Mouse (Mus musculus) kidney, adult 2 months (tissue): ENCODE measurements at regions not wholly inside any gene's neighbourhood (a gene's known extent, or its start where the extent isn't known, plus 50 kb on each side); places are given as distances from the start of the nearest gene placed in this dataset.
A peak's percentile ranks its signal among the peaks of the same experiment; 100 is the strongest.

Experiments used
- DNase-seq: peaks from one replicate; pipeline ENCODE4 v3.0.0; 2021
- H3K27ac ChIP-seq: fragments of 200-500 bp; 2 replicates; pipeline ENCODE4 v1.5.1; 2012; ENCODE audit warnings: low read depth, low read length, control low read depth, inconsistent platforms; ENCODE audit not compliant: insufficient read depth
- H3K27me3 ChIP-seq: fragments of 200-500 bp; replicated peaks from 2 replicates; pipeline ENCODE4 v1.6.1; 2012; ENCODE audit warnings: mild to moderate bottlenecking, moderate library complexity, low read length, inconsistent platforms; ENCODE audit not compliant: control insufficient read depth, insufficient read depth
- H3K36me3 ChIP-seq: fragments of 200-500 bp; 2 replicates; pipeline ENCODE4 v1.6.1; 2012; ENCODE audit warnings: mild to moderate bottlenecking, moderate library complexity, low read length, inconsistent platforms; ENCODE audit not compliant: control insufficient read depth, insufficient read depth
- H3K4me1 ChIP-seq: fragments of 200-500 bp; 2 replicates; pipeline ENCODE4 v1.6.1; 2011; ENCODE audit warnings: low read length; ENCODE audit not compliant: control insufficient read depth, insufficient read depth
- H3K4me3 ChIP-seq: fragments of 200-500 bp; 2 replicates; pipeline ENCODE4 v1.5.1; 2011; ENCODE audit warnings: mild to moderate bottlenecking, low read depth, low read length, control low read depth; ENCODE audit not compliant: insufficient read depth
- CTCF ChIP-seq: fragments of 200-500 bp; conservative IDR thresholded peaks from 2 replicates; pipeline ENCODE4 v1.5.1; 2011; ENCODE audit warnings: low read depth, mild to moderate bottlenecking, control low read depth, low read length, moderate library complexity, mixed read lengths; ENCODE audit not compliant: insufficient read depth, insufficient read length
- POLR2A ChIP-seq: fragments of 200-500 bp; IDR thresholded peaks from one replicate; pipeline ENCODE4 v1.6.1; 2011; ENCODE audit warnings: low read depth, low read length, control low read depth
- WGBS: fragments of 180-500 bp; shearing (Covaris S2); methylation state at CpG from one replicate; pipeline ENCODE4 v1.1.7; 2018; 5-methylcytosine and 5-hydroxymethylcytosine counted together

- DNase-seq: peak; percentile 46
- Histone ChIP-seq H3K4me3 (no peak overlapping the region), H3K4me1 (no peaks in the 10 kb centered on the region), H3K27me3 (no peaks in the 10 kb centered on the region), H3K36me3 (no peaks in the 10 kb centered on the region), H3K27ac (no peak overlapping the region)
- WGBS: 35% methylated on average over 3 of the region's 3 CpGs
- no peak for TF ChIP-seq CTCF
These were observed 69.8 kb upstream of the Plcl2 start for GRCm38 (mm10) chr17:50439365-50439764.

GRCm38 (mm10) chr17:50442062-50442461 lies 67.1 kb upstream of the Plcl2 start:
- no peak for DNase-seq
- no peaks in the 10 kb centered on the region for H3K27me3 ChIP-seq
- no peak for TF ChIP-seq POLR2A
- no peak overlapping the region for H3K4me3 ChIP-seq
- WGBS: 91% methylated on average over 5 of the region's 5 CpGs
- no peaks in the 10 kb centered on the region for H3K36me3 ChIP-seq
- no peak overlapping the region for H3K27ac ChIP-seq
- H3K4me1 ChIP-seq: no peaks in the 10 kb centered on the region

GRCm38 (mm10) chr17:50442905-50443304 lies 66.3 kb upstream of the Plcl2 start:
- Histone ChIP-seq H3K36me3 (no peaks in the 10 kb centered on the region), H3K27me3 (no peaks in the 10 kb centered on the region), H3K27ac (no peak overlapping the region), H3K4me3 (no peak overlapping the region), H3K4me1 (no peaks in the 10 kb centered on the region)
- no peak for DNase-seq
- 86% methylated on average over 6 of the region's 6 CpGs for WGBS
- TF ChIP-seq CTCF (no peak), POLR2A (no peak)

GRCm38 (mm10) chr17:50443376-50444022 lies 65.7 kb upstream of the Plcl2 start:
- 75% methylated on average over 6 of the region's 6 CpGs for WGBS
- Histone ChIP-seq H3K36me3 (no peaks in the 10 kb centered on the region), H3K27ac (no peak overlapping the region), H3K27me3 (no peaks in the 10 kb centered on the region), H3K4me3 (no peak overlapping the region), H3K4me1 (no peaks in the 10 kb centered on the region)
- DNase-seq: no peak
- TF ChIP-seq CTCF (no peak), POLR2A (no peak)

GRCm38 (mm10) chr17:50444023-50444389 lies 65.2 kb upstream of the Plcl2 start:
- whole genome bisulfite sequencing: 63% methylated on average over 1 of the region's 1 CpGs
- Histone ChIP-seq H3K36me3 (no peaks in the 10 kb centered on the region), H3K27ac (no peak overlapping the region), H3K27me3 (no peaks in the 10 kb centered on the region), H3K4me3 (no peak overlapping the region), H3K4me1 (no peaks in the 10 kb centered on the region)
- DNase-seq: no peak
- TF ChIP-seq CTCF (no peak), POLR2A (no peak)

- H3K36me3 ChIP-seq: no peaks in the 10 kb centered on the region
- H3K4me1 ChIP-seq: no peaks in the 10 kb centered on the region
- H3K4me3 ChIP-seq: no peak overlapping the region
- no peak for TF ChIP-seq POLR2A
- no peak for TF ChIP-seq CTCF
- DNase-seq: no peak
- no peaks in the 10 kb centered on the region for H3K27me3 ChIP-seq
- no peak overlapping the region for H3K27ac ChIP-seq
- WGBS: 75% methylated on average over 6 of the region's 6 CpGs
These were observed 60.5 kb upstream of the Plcl2 start for GRCm38 (mm10) chr17:50448693-50449092.

- 73% methylated on average over 3 of the region's 3 CpGs for WGBS
- Histone ChIP-seq H3K4me3 (no peak overlapping the region), H3K27ac (no peak overlapping the region), H3K36me3 (no peaks in the 10 kb centered on the region), H3K27me3 (no peaks in the 10 kb centered on the region), H3K4me1 (no peaks in the 10 kb centered on the region)
- DNase-seq: no peak
- TF ChIP-seq CTCF (no peak), POLR2A (no peak)
These were observed 57.6 kb upstream of the Plcl2 start for GRCm38 (mm10) chr17:50451606-50452005.

- Histone ChIP-seq H3K27ac (no peak overlapping the region), H3K4me1 (no peaks in the 10 kb centered on the region), H3K4me3 (no peak overlapping the region), H3K36me3 (no peaks in the 10 kb centered on the region), H3K27me3 (no peaks in the 10 kb centered on the region)
- TF ChIP-seq CTCF (no peak), POLR2A (no peak)
- no peak for DNase-seq
These were observed 55.7 kb upstream of the Plcl2 start for GRCm38 (mm10) chr17:50453524-50453923.
